Mouse (Mus musculus): ENCODE measurements at regions not wholly inside any gene's neighbourhood (a gene's known extent, or its start where the extent isn't known, plus 50 kb on each side); places are given as distances from the start of the nearest gene placed in this dataset.
"Not testable (repeated sequence)": the region's sequence is repeated elsewhere in the genome, so short reads cannot be mapped to it uniquely, and the experiment has no call there.

- no peak for DNase-seq (ENCODE audit: low spot score in 2 of 2)
Observed at GRCm38 (mm10) chr8:96174996-96175395, 286.6 kb upstream of the Got2 start.

GRCm38 (mm10) chr8:96164933-96165332 lies 276.6 kb upstream of the Got2 start:
- peak; percentile 9 to 11 for DNase-seq (ENCODE audit: low spot score in 2 of 2)

- no peak for DNase-seq (ENCODE audit: low spot score in 2 of 2)
Observed at GRCm38 (mm10) chr8:96159899-96160298, 271.6 kb upstream of the Got2 start.

GRCm38 (mm10) chr8:96152496-96153250 lies 264.3 kb upstream of the Got2 start:
- DNase-seq (ENCODE audit: low spot score in 2 of 2) = peak; percentile 67 to 68

GRCm38 (mm10) chr8:96152056-96152455 lies 263.7 kb upstream of the Got2 start:
- peak; percentile 57 to 64 for DNase-seq (ENCODE audit: low spot score in 2 of 2)

GRCm38 (mm10) chr8:96151065-96151472 lies 262.7 kb upstream of the Got2 start:
- peak; percentile 63 to 73 for DNase-seq (ENCODE audit: low spot score in 2 of 2)

GRCm38 (mm10) chr8:96132183-96132582 lies 243.8 kb upstream of the Got2 start:
- no peak for DNase-seq (ENCODE audit: low spot score in 2 of 2)

- no peak for DNase-seq (ENCODE audit: low spot score in 2 of 2)
Observed at GRCm38 (mm10) chr8:96128329-96128728, 240.0 kb upstream of the Got2 start.

- no peak for DNase-seq (ENCODE audit: low spot score in 2 of 2)
Observed at GRCm38 (mm10) chr8:96100817-96101216, 212.5 kb upstream of the Got2 start.

GRCm38 (mm10) chr8:96092931-96093330 lies 204.6 kb upstream of the Got2 start:
- no peak for DNase-seq (ENCODE audit: low spot score in 2 of 2)

GRCm38 (mm10) chr8:96090231-96090630 lies 201.9 kb upstream of the Got2 start:
- no peak for DNase-seq (ENCODE audit: low spot score in 2 of 2)

GRCm38 (mm10) chr8:96068306-96068705 lies 180.0 kb upstream of the Got2 start:
- DNase-seq (ENCODE audit: low spot score in 2 of 2) = no peak

GRCm38 (mm10) chr8:96047686-96048085 lies 159.3 kb upstream of the Got2 start:
- DNase-seq (ENCODE audit: low spot score in 2 of 2) = peak in 1 of 2 experiments; percentile 10

- no peak for DNase-seq (ENCODE audit: low spot score in 2 of 2)
Observed at GRCm38 (mm10) chr8:96042335-96042734, 154.0 kb upstream of the Got2 start.

GRCm38 (mm10) chr8:96040216-96040615 lies 151.9 kb upstream of the Got2 start:
- DNase-seq (ENCODE audit: low spot score in 2 of 2) = no peak

GRCm38 (mm10) chr8:96018742-96019141 lies 130.4 kb upstream of the Got2 start:
- DNase-seq (ENCODE audit: low spot score in 2 of 2) = not testable (repeated sequence)

GRCm38 (mm10) chr8:96012002-96012401 lies 123.7 kb upstream of the Got2 start:
- no peak for DNase-seq (ENCODE audit: low spot score in 2 of 2)

GRCm38 (mm10) chr8:95991826-95992463 lies 103.6 kb upstream of the Got2 start:
- DNase-seq (ENCODE audit: low spot score in 2 of 2) = peak in 1 of 2 experiments; percentile 4

- no peak for DNase-seq (ENCODE audit: low spot score in 2 of 2)
Observed at GRCm38 (mm10) chr8:95988616-95989380, 100.5 kb upstream of the Got2 start.

- DNase-seq (ENCODE audit: low spot score in 2 of 2) = peak; percentile 18 to 30
Observed at GRCm38 (mm10) chr8:95987011-95987440, 98.7 kb upstream of the Got2 start.

- DNase-seq (ENCODE audit: low spot score in 2 of 2) = no peak
Observed at GRCm38 (mm10) chr8:95986410-95986809, 98.1 kb upstream of the Got2 start.

GRCm38 (mm10) chr8:95983690-95984089 lies 95.3 kb upstream of the Got2 start:
- DNase-seq (ENCODE audit: low spot score in 2 of 2) = no peak

All from right cerebral cortex, adult 2 months (tissue).